In genomic region chr9:77497173-77497572, GRCm38 (mm10) we compare ENCODE assay signal across 11 mouse cellular contexts. TPM values are rescaled to one million over a fixed set of nuclear protein-coding genes. Genes with fewer than 3 reads are reported as not detected.
DNase-seq lines count a peak whose midpoint lies in the region; ATAC-seq and TF ChIP-seq lines count a peak whose summit lies in the region.
"Had no signal": no experiment of that assay in that cellular context is flagged by ENCODE, and none has a peak within 500 bp of the region (broad histone marks: within the 10 kb centered on the region; RNA-seq: fewer than 3 reads in every experiment).

No protein-coding gene starts in this region.

- intact Hi-C loops in heart, postnatal 14 days (cut with DNase I), result no loop called here

- H3K36me3 ChIP-seq in heart, embryonic 13.5 days, result no peaks in the 10 kb centered on the region
- H3K36me3 ChIP-seq in heart, postnatal 0 days (replicated peaks; ENCODE audit: control insufficient read depth, insufficient read depth, low read length), result no peaks in the 10 kb centered on the region
- no peaks in the 10 kb centered on the region for H3K36me3 ChIP-seq in midbrain, embryonic 12.5 days

- H3K4me1 ChIP-seq in heart, embryonic 13.5 days, result peaks cover 63% of the 10 kb centered on the region
- H3K4me1 ChIP-seq in heart, postnatal 0 days (ENCODE audit: control insufficient read depth, insufficient read depth), result peaks cover 31% of the 10 kb centered on the region
- peaks cover 44% of the 10 kb centered on the region for H3K4me1 ChIP-seq in midbrain, embryonic 12.5 days

- no peaks in the 10 kb centered on the region for H3K9me3 ChIP-seq in heart, embryonic 13.5 days
- no peaks in the 10 kb centered on the region for H3K9me3 ChIP-seq in heart, postnatal 0 days (replicated peaks; ENCODE audit: control insufficient read depth, low read length)
- no peaks in the 10 kb centered on the region for H3K9me3 ChIP-seq in midbrain, embryonic 12.5 days

- no peaks in the 10 kb centered on the region for H3K27me3 ChIP-seq in heart, embryonic 13.5 days (replicated peaks)
- H3K27me3 ChIP-seq in heart, postnatal 0 days (ENCODE audit: control insufficient read depth, insufficient read depth, low read length), result no peaks in the 10 kb centered on the region
- H3K27me3 ChIP-seq in midbrain, embryonic 12.5 days, result peaks cover 58% of the 10 kb centered on the region

- peak overlapping the region; percentile 64 for H3K9ac ChIP-seq in heart, embryonic 13.5 days
- peak overlapping the region; percentile 54 for H3K9ac ChIP-seq in heart, postnatal 0 days (replicated peaks; ENCODE audit: low read depth, low read length)
- H3K9ac ChIP-seq in midbrain, embryonic 12.5 days (replicated peaks), result no peak overlapping the region

- H3K27ac ChIP-seq in heart, embryonic 13.5 days (replicated peaks), result peak overlapping the region; percentile 91
- H3K27ac ChIP-seq in heart, postnatal 0 days (ENCODE audit: low read depth), result peak overlapping the region; percentile 82
- peak overlapping the region; percentile 50 for H3K27ac ChIP-seq in midbrain, embryonic 12.5 days (replicated peaks)
- H3K27ac ChIP-seq: kidney, postnatal 0 days had no signal

- WGBS in heart, embryonic 13.5 days, result 18% methylated on average over 6 of the region's 6 CpGs
- 16% methylated on average over 6 of the region's 6 CpGs for WGBS in heart, postnatal 0 days
- 55% methylated on average over 6 of the region's 6 CpGs for WGBS in midbrain, embryonic 12.5 days

- no peak for ATAC-seq in heart, embryonic 13.5 days (ENCODE audit: extremely low read depth, insufficient number of reproducible peaks, low FRiP score, low TSS enrichment)
- peak; percentile 66; the same call in 1 of the 2 replicates for ATAC-seq in heart, postnatal 0 days (ENCODE audit: insufficient read depth, low read depth)
- ATAC-seq in midbrain, embryonic 12.5 days (ENCODE audit: low FRiP score, low read depth), result no peak

- no peak for DNase-seq in heart, postnatal 14 days
- peak; percentile 6 for DNase-seq in T-cell, adult 2 months (ENCODE audit: low spot score)
- DNase-seq in heart, postnatal 0 days (ENCODE audit: low spot score), result peak; percentile 52
- no peak for DNase-seq in right cerebral cortex, postnatal 10 days (ENCODE audit: low spot score in 2 of 2)
- DNase-seq in urinary bladder, postnatal 10 days (ENCODE audit: low spot score), result no peak
- no peak for DNase-seq in cerebellum, adult 9-11 months
- DNase-seq: gastrocnemius, postnatal 25 days; lung, postnatal 4 days had no signal

- TF ChIP-seq CTCF in heart, postnatal 0 days (IDR thresholded peaks at IDR 0.05; ENCODE audit: low read depth), result no peak

- H3K4me3 ChIP-seq in heart, embryonic 13.5 days, result no peak overlapping the region
- no peak overlapping the region for H3K4me3 ChIP-seq in heart, postnatal 0 days (ENCODE audit: low read depth, low read length)
- H3K4me3 ChIP-seq in midbrain, embryonic 12.5 days, result no peak overlapping the region

- peak overlapping the region; percentile 35 for H3K4me2 ChIP-seq in heart, embryonic 13.5 days
- 0 out of 2 replicates have a peak overlapping the region, but pooled peaks have one; percentile 2 for H3K4me2 ChIP-seq in heart, postnatal 0 days (ENCODE audit: low read depth, low read length)
- peak overlapping the region; percentile 19; the same call in 1 of the 2 replicates for H3K4me2 ChIP-seq in midbrain, embryonic 12.5 days (replicated peaks)

- TF ChIP-seq EP300 in heart, postnatal 0 days (IDR thresholded peaks at IDR 0.05; ENCODE audit: low read depth), result no peak

RNA-seq across cellular contexts. Expression of gene Lrrc1, which starts 47.5 kb away (rescaled TPM):
- polyA plus RNA-seq in heart, embryonic 13.5 days (2015; fragmentation: Nextera tagmentation; extraction: Ambion mirVana), result 12.6 and 13.0 TPM in 2 replicates
- 10 to 100 TPM; 18.7 to 19.9 TPM for total RNA-seq in heart, postnatal 14 days (2021)
- 43.8 and 70.3 TPM in 2 replicates for total RNA-seq in heart, postnatal 0 days (2014; rRNA removed; ENCODE audit: low replicate concordance)
- 14.7 and 17.7 TPM in 2 replicates for polyA plus RNA-seq in heart, postnatal 0 days (2015; fragmentation: Nextera tagmentation; extraction: Ambion mirVana)
- 6.9 and 7.9 TPM in 2 replicates for polyA plus RNA-seq in midbrain, embryonic 12.5 days (2016; fragmentation: Nextera tagmentation; extraction: Ambion mirVana)

Comparison
In these comparisons a context has a peak if more than half of its experiments do, and no peak if none do; other contexts are left out.
1. DNase-seq: peak in T-cell, adult 2 months (single experiment) and heart, postnatal 0 days (single experiment); none in heart, postnatal 14 days (0 of 2), right cerebral cortex, postnatal 10 days (0 of 2), urinary bladder, postnatal 10 days (single experiment) and cerebellum, adult 9-11 months (single experiment).
2. Peak in every context shown above with its lines, with median percentiles within 50 percentile points of each other: H3K27ac ChIP-seq and H3K4me2 ChIP-seq.